Mouse (Mus musculus) adrenal gland, adult 2 months (tissue): ENCODE measurements around the gene Olfr802. TPM values are rescaled to one million over a fixed set of nuclear protein-coding genes. Genes with fewer than 3 reads are reported as not detected.

Experiments
- DNase-seq: peaks from one replicate; pipeline ENCODE4 v3.0.0; 2021
- long read RNA-seq: library from polyadenylated mRNA; stranded (forward); transcript quantifications from one replicate; pipeline ENCODE4 v2.0.0, GENCODE M21; 2021
- microRNA-seq, 2 experiments: library from miRNA; unstranded; fragments of <30 nt; microRNA quantifications; one replicate each; pipeline ENCODE4 v1.2.0; 2021
- polyA plus RNA-seq: library from polyadenylated mRNA; depleted of rRNA; stranded (reverse); fragments of >200 nt; gene quantifications from 2 replicates; pipeline ENCODE4 v1.2.3, GENCODE M21; 2012; rRNA removed
- total RNA-seq, 2 experiments: library from RNA; stranded (reverse); gene quantifications; 2 replicates each; pipeline ENCODE4 v1.2.3; 2021

The Olfr802 gene
- not detected for total RNA-seq
- not detected in 2 replicates for polyA plus RNA-seq
- long read RNA-seq = 0 reads

DNA sequence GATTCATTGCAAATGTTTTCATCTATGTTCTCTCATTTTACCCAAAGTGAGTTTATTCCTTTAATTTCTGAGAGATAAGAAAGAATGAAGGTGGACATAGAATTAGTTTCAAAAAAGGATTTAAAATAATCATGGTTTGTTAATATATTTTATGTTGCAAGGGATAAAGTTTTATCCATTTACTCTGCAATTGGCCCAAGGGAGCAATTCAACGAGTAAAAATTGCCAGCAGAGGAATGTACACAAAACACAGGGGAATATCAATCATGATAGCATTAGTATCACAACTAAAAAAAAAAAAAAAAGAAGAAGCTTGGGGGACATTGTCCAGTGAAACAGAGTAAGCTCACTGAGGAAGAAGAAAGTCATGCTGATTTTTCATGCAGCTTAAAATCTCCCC is at the start of gene Olfr802:
Gene Olfr802, minus strand, starts transcription at position 101 of the 400 bp plus-strand sequence.
- no peak for DNase-seq

DNA sequence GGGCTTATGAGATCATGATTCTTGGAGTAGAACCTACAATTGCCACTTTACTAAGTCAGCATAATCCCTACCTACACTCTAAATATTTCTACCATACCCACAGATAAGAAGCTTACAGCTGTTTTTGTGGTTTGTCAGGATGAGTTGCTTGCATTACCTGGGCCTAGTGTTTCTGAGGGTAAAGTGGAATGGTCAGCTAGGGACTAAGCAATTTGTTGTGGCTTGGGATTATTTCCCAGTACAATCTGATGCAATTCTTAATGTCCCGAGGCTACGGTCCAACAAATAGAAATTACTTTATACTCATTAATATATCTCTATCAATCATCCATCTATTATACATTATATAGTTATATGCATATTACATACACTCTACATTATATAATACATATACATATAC is 41.3 kb upstream of the Olfr802 start, which contains the start of gene Olfr805:
Gene Olfr805, minus strand, starts transcription at position 101 of the 400 bp plus-strand sequence.
- DNase-seq = no peak

- DNase-seq = no peak
Observed at GRCm38 (mm10) chr10:129702910-129703309, 14.9 kb upstream of the Olfr802 start, which contains the start of gene Olfr804. Gene Olfr804 (plus strand): TSS chr10:129703210.

GRCm38 (mm10) chr10:129694186-129694585 is 6.2 kb upstream of the Olfr802 start, which contains the start of gene Olfr803:
Gene Olfr803 (minus strand): TSS chr10:129694286.
- no peak for DNase-seq

DNA sequence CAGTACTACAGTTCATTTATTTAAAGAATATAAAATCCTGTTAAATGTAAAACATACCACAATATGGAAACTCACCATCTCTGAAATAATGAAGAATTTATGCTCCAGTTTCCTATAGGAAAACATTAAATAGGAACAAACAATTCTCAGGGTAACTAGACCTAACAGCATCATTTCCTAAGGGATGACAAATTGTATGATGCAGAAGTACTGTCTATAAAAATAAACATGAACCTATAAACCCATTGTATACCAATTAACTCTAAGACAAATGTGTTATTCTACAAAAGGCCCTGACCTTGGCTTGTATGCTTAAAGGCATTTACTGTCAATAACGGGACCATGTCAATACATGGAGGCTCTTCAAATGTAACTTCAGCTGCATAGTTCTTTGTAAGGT is 14.2 kb downstream of the Olfr802 start, which contains the start of gene Olfr801:
Gene Olfr801, minus strand, starts transcription at position 101 of the 400 bp plus-strand sequence.
- DNase-seq = no peak

DNA sequence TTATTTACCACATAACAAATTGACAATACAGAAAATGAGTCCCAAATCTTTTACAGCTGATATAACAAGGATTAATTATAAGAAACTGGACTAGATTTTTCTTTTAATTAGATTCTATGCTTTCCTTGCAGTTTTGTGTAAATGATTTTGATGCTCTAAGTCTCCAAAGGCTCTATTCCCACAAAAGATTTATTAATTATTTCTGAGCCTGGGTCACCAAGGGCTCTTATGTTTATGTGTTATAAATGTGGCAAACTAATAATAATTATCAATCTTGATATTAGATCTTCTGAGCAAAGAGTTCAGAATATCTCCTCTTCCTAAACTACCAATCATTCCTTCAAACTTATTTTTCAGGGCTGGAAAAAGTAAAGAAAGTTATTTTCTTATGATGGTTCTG is 30.6 kb downstream of the Olfr802 start, which contains the start of gene Olfr800:
Gene Olfr800, plus strand, starts transcription at position 301 of the 400 bp plus-strand sequence.
- no peak for DNase-seq

DNA sequence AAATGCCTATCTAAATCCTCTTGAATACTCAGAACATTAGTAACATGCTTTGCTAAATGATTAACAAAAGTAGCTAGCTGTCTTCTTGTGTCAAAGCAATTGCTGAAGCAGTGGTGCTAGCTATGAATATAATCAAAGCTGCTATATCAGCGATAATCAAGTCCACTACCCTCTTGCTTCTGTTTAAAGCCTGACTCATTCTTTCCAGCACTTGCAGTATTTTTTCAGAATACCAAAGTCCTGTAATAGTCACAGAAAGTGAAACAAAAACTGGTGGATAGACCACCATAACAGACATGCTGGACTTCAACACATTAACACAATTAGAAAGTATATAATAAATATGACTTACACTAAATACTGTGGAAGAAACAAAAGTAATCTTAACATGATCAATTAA is 36.2 kb downstream of the Olfr802 start:
- DNase-seq = no peak

GRCm38 (mm10) chr10:129637184-129637583 is 50.8 kb downstream of the Olfr802 start, which contains the start of gene Olfr799:
Gene Olfr799 (plus strand): TSS chr10:129637484.
- no peak for DNase-seq

DNA sequence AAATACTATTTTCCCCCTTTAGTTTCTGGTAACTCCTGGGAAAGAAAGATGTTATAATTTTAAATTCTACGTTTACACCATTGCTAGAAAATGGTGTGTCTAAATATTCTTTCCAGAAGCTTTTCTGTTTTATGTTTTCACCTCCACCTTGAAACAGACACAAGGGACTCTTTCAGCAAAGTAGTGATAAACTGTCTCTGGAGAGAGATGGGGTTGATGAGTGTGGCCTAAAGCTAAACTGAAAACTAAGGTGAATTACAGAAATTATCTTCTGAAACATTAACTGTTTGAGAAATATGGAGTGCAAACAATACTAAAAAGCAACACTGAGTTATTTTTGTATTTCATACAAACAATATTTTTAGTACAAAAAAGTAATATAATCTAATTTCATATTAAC is 60.1 kb downstream of the Olfr802 start, which contains the start of gene Olfr798:
Gene Olfr798, minus strand, starts transcription at position 101 of the 400 bp plus-strand sequence.
- DNase-seq = no peak

Small RNAs within 50 kb of the gene (microRNA-seq; reads per million reads assigned to microRNA genes)
- gene Gm24485 = 0 reads per million in 2 experiments

Other genes with a start within 250 kb of the Olfr802 start
- not detected for gene Olfr787, start 226.3 kb downstream of the Olfr802 start, total RNA-seq
- gene Olfr787, start 226.3 kb downstream of the Olfr802 start, polyA plus RNA-seq = not detected in 2 replicates
- gene Olfr788, start 217.2 kb downstream of the Olfr802 start, total RNA-seq = not detected
- gene Olfr788, start 217.2 kb downstream of the Olfr802 start, polyA plus RNA-seq = not detected in 2 replicates
- not detected for gene Olfr789, start 203.4 kb downstream of the Olfr802 start, total RNA-seq
- gene Olfr789, start 203.4 kb downstream of the Olfr802 start, polyA plus RNA-seq = not detected in 2 replicates
- gene Olfr790, start 189.7 kb downstream of the Olfr802 start, total RNA-seq = not detected
- gene Olfr790, start 189.7 kb downstream of the Olfr802 start, polyA plus RNA-seq = not detected in 2 replicates
- not detected for gene Olfr791, start 166.4 kb downstream of the Olfr802 start, total RNA-seq
- gene Olfr791, start 166.4 kb downstream of the Olfr802 start, polyA plus RNA-seq = not detected in 2 replicates
- not detected for gene Olfr792, start 149.0 kb downstream of the Olfr802 start, total RNA-seq
- not detected in 2 replicates for gene Olfr792, start 149.0 kb downstream of the Olfr802 start, polyA plus RNA-seq
- not detected for gene Olfr794, start 120.5 kb downstream of the Olfr802 start, total RNA-seq
- gene Olfr794, start 120.5 kb downstream of the Olfr802 start, polyA plus RNA-seq = not detected in 2 replicates
- not detected for gene Olfr796, start 75.6 kb downstream of the Olfr802 start, total RNA-seq
- gene Olfr796, start 75.6 kb downstream of the Olfr802 start, polyA plus RNA-seq = not detected in 2 replicates
- gene Olfr798, start 60.2 kb downstream of the Olfr802 start, total RNA-seq = not detected
- not detected in 2 replicates for gene Olfr798, start 60.2 kb downstream of the Olfr802 start, polyA plus RNA-seq
- gene Olfr799, start 50.7 kb downstream of the Olfr802 start, total RNA-seq = not detected
- gene Olfr799, start 50.7 kb downstream of the Olfr802 start, polyA plus RNA-seq = not detected in 2 replicates
- gene Olfr800, start 30.5 kb downstream of the Olfr802 start, total RNA-seq = not detected
- gene Olfr800, start 30.5 kb downstream of the Olfr802 start, polyA plus RNA-seq = not detected in 2 replicates
- not detected for gene Olfr801, start 14.3 kb downstream of the Olfr802 start, total RNA-seq
- not detected in 2 replicates for gene Olfr801, start 14.3 kb downstream of the Olfr802 start, polyA plus RNA-seq
- gene Olfr803, start 6.1 kb upstream of the Olfr802 start, total RNA-seq = not detected
- gene Olfr803, start 6.1 kb upstream of the Olfr802 start, polyA plus RNA-seq = not detected in 2 replicates
- not detected for gene Olfr804, start 15.0 kb upstream of the Olfr802 start, total RNA-seq
- gene Olfr804, start 15.0 kb upstream of the Olfr802 start, polyA plus RNA-seq = not detected in 2 replicates
- gene Olfr805, start 41.2 kb upstream of the Olfr802 start, total RNA-seq = not detected
- gene Olfr805, start 41.2 kb upstream of the Olfr802 start, polyA plus RNA-seq = not detected in 2 replicates
- gene Olfr806, start 53.8 kb upstream of the Olfr802 start, total RNA-seq = not detected
- not detected in 2 replicates for gene Olfr806, start 53.8 kb upstream of the Olfr802 start, polyA plus RNA-seq
- gene Olfr807, start 69.6 kb upstream of the Olfr802 start, total RNA-seq = not detected
- gene Olfr807, start 69.6 kb upstream of the Olfr802 start, polyA plus RNA-seq = not detected in 2 replicates
- gene Olfr808, start 77.3 kb upstream of the Olfr802 start, total RNA-seq = not detected
- gene Olfr808, start 77.3 kb upstream of the Olfr802 start, polyA plus RNA-seq = not detected in 2 replicates
- gene Olfr809, start 86.5 kb upstream of the Olfr802 start, total RNA-seq = not detected
- not detected in 2 replicates for gene Olfr809, start 86.5 kb upstream of the Olfr802 start, polyA plus RNA-seq
- not detected for gene Olfr810, start 106.7 kb upstream of the Olfr802 start, total RNA-seq
- gene Olfr810, start 106.7 kb upstream of the Olfr802 start, polyA plus RNA-seq = not detected in 2 replicates
- gene Olfr811, start 116.2 kb upstream of the Olfr802 start, total RNA-seq = not detected
- gene Olfr811, start 116.2 kb upstream of the Olfr802 start, polyA plus RNA-seq = not detected in 2 replicates
- gene Olfr812, start 157.9 kb upstream of the Olfr802 start, total RNA-seq = not detected
- not detected in 2 replicates for gene Olfr812, start 157.9 kb upstream of the Olfr802 start, polyA plus RNA-seq
- not detected for gene Olfr813, start 167.2 kb upstream of the Olfr802 start, total RNA-seq
- not detected in 2 replicates for gene Olfr813, start 167.2 kb upstream of the Olfr802 start, polyA plus RNA-seq
- not detected for gene Olfr814, start 191.7 kb upstream of the Olfr802 start, total RNA-seq
- not detected in 2 replicates for gene Olfr814, start 191.7 kb upstream of the Olfr802 start, polyA plus RNA-seq
- gene Olfr815, start 217.7 kb upstream of the Olfr802 start, total RNA-seq = not detected
- gene Olfr815, start 217.7 kb upstream of the Olfr802 start, polyA plus RNA-seq = not detected in 2 replicates
- gene Olfr816, start 227.4 kb upstream of the Olfr802 start, total RNA-seq = not detected
- not detected in 2 replicates for gene Olfr816, start 227.4 kb upstream of the Olfr802 start, polyA plus RNA-seq